Mouse (Mus musculus) stomach, embryonic 16.5 days (tissue): Measurements from ENCODE around the gene Tnfrsf9. TPM values are rescaled to one million over a fixed set of nuclear protein-coding genes. Genes with fewer than 3 reads are reported as not detected.
A peak's percentile ranks its signal among the peaks of the same experiment; 100 is the strongest.
"Not testable (repeated sequence)": the region's sequence is repeated elsewhere in the genome, so short reads cannot be mapped to it uniquely, and the experiment has no call there.

Experiments
- ATAC-seq: fragments of 200-750 bp; cut with Nextera tagmentation; 2 replicates; pipeline ENCODE4 v1.8.0; 2017; ENCODE audit warnings: moderate number of reproducible peaks, moderate TSS enrichment; ENCODE audit not compliant: insufficient read depth, low FRiP score
- H3K27ac ChIP-seq: fragments of 300-500 bp; sonication (generic); 2 replicates; pipeline ENCODE4 v1.5.1; 2014; ENCODE audit warnings: low read length
- H3K27me3 ChIP-seq: fragments of 300-500 bp; sonication (generic); 2 replicates; pipeline ENCODE4 v1.6.1; 2014; ENCODE audit warnings: low read length, control low read depth, mixed read lengths; ENCODE audit not compliant: control insufficient read depth, insufficient read depth
- H3K36me3 ChIP-seq: fragments of 300-500 bp; sonication (generic); 2 replicates; pipeline ENCODE4 v1.6.1; 2014; ENCODE audit warnings: low read length; ENCODE audit not compliant: control insufficient read depth, insufficient read depth
- H3K4me1 ChIP-seq: fragments of 300-500 bp; sonication (generic); 2 replicates; pipeline ENCODE4 v1.6.1; 2014; ENCODE audit warnings: low read length, control low read depth, mixed read lengths; ENCODE audit not compliant: control insufficient read depth, insufficient read depth
- H3K4me2 ChIP-seq: fragments of 300-500 bp; sonication (generic); 2 replicates; pipeline ENCODE4 v1.6.1; 2014; ENCODE audit warnings: low read depth, low read length, mixed read lengths
- H3K4me3 ChIP-seq: fragments of 300-500 bp; sonication (generic); replicated peaks from 2 replicates; pipeline ENCODE4 v1.5.1; 2014; ENCODE audit warnings: mild to moderate bottlenecking, low read length
- H3K9ac ChIP-seq: fragments of 300-500 bp; sonication (generic); 2 replicates; pipeline ENCODE4 v1.6.1; 2014; ENCODE audit warnings: low read length
- H3K9me3 ChIP-seq: fragments of 300-500 bp; sonication (generic); replicated peaks from 2 replicates; pipeline ENCODE4 v1.6.1; 2016; ENCODE audit warnings: low read length, control low read depth; ENCODE audit not compliant: control insufficient read depth
- WGBS: fragments of 180-500 bp; shearing (Covaris S2); extraction: QIAGEN DNeasy Blood & Tissue Kit; methylation state at CpG from one replicate; pipeline ENCODE4 v1.1.7; 2014; 5-methylcytosine and 5-hydroxymethylcytosine counted together
- polyA plus RNA-seq: library from polyadenylated mRNA; unstranded; fragments of >200 nt; fragmentation: Nextera tagmentation; extraction: Ambion mirVana; gene quantifications from 2 replicates; pipeline ENCODE4 v1.2.1, GENCODE M21; 2015

The Tnfrsf9 gene
- polyA plus RNA-seq, 1 experiment from 2014 or later: 0.84 TPM

- WGBS: 55% methylated on average over 9 of the region's 9 CpGs
- no peak for ATAC-seq
Measured at GRCm38 (mm10) chr4:150901651-150902050, 12.7 kb upstream of the Tnfrsf9 start.

DNA sequence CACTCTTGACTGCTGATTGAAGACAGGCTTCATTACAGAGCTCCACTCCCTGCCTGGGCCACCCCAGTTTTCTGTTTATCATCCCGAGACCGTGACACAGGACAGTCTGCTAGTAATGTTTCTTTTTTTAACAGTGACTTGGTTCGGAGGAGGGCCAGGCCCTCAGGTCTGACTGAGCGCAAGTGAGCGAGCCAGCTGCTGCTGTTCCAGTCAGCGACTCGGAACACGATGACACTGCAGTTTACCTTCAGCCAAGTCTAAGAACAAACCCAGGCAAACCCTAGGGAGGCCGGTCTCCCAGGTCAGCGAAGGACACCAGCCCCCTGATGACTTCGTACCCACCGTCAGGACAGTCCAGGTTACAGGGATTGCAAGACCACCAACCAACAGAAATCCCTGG lies 12.3 kb upstream of the Tnfrsf9 start:
- no peaks in the 10 kb centered on the region for H3K9me3 ChIP-seq
- H3K9ac ChIP-seq: no peak overlapping the region
- H3K27ac ChIP-seq: no peak overlapping the region
- 83% methylated on average over 12 of the region's 12 CpGs for WGBS
- no peaks in the 10 kb centered on the region for H3K27me3 ChIP-seq
- no peak overlapping the region for H3K4me3 ChIP-seq
- peaks cover 31% of the 10 kb centered on the region for H3K36me3 ChIP-seq
- H3K4me2 ChIP-seq: no peak overlapping the region
- no peaks in the 10 kb centered on the region for H3K4me1 ChIP-seq
- ATAC-seq: no peak

More at GRCm38 (mm10) chr4:150901651-150902050, 12.7 kb upstream of the Tnfrsf9 start:
- Histone ChIP-seq H3K9ac (no peak overlapping the region), H3K36me3 (peaks cover 32% of the 10 kb centered on the region), H3K4me2 (no peak overlapping the region), H3K27me3 (no peaks in the 10 kb centered on the region), H3K27ac (no peak overlapping the region), H3K4me1 (no peaks in the 10 kb centered on the region), H3K4me3 (no peak overlapping the region), H3K9me3 (no peaks in the 10 kb centered on the region)

DNA sequence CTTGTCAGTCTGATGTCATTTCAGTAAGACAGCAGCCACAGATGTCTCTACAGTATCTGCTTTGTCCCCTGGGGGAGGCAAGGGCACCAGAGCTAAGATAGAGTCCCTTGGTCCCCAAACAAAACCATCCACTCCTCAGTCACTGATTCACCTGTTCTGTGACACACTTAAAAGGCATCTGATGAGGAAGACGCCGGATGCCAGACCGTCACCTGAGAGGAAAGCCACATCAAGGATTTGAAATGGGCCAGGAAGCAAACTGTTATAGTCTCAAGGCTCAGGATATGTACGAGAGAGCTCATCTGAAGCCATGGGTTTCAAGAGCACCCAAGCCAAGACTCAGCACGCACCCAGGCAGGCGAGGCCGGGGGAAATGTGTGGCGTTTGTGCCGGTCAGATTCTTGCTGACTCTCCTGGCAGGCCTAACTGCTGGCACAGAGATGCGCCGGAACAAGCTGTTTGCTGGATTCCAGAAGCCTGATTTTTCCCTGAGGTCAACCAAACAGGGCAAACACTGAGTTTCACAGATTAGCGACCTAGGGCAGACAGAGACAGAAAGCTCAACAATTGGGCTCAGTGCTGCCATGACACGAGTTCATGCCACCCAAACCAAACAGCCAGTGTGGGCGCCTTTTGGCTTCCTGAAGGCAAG lies 11.1 kb upstream of the Tnfrsf9 start:
- 91% methylated on average over 14 of the region's 14 CpGs for WGBS

GRCm38 (mm10) chr4:150907099-150907498 lies 7.3 kb upstream of the Tnfrsf9 start:
- H3K4me2 ChIP-seq: no peak overlapping the region
- H3K9me3 ChIP-seq: no peaks in the 10 kb centered on the region
- WGBS: 88% methylated on average over 8 of the region's 8 CpGs
- H3K36me3 ChIP-seq: peaks cover 20% of the 10 kb centered on the region
- no peak overlapping the region for H3K4me3 ChIP-seq
- no peaks in the 10 kb centered on the region for H3K27me3 ChIP-seq
- no peak for ATAC-seq
- H3K27ac ChIP-seq: no peak overlapping the region
- H3K9ac ChIP-seq: no peak overlapping the region
- H3K4me1 ChIP-seq: peaks cover 7% of the 10 kb centered on the region

More for the DNA sequence above, 11.1 kb upstream of the Tnfrsf9 start:
- H3K9me3 ChIP-seq: no peaks in the 10 kb centered on the region
- no peak overlapping the region for H3K4me2 ChIP-seq
- no peak overlapping the region for H3K27ac ChIP-seq
- H3K4me1 ChIP-seq: no peaks in the 10 kb centered on the region
- no peaks in the 10 kb centered on the region for H3K27me3 ChIP-seq
- peaks cover 26% of the 10 kb centered on the region for H3K36me3 ChIP-seq
- H3K9ac ChIP-seq: no peak overlapping the region
- H3K4me3 ChIP-seq: no peak overlapping the region
- ATAC-seq: no peak

- H3K36me3 ChIP-seq: not testable (repeated sequence)
- peak overlapping the region; percentile 83; the same call in 1 of the 2 replicates for H3K4me3 ChIP-seq
Measured at GRCm38 (mm10) chr4:150908512-150908911, 5.8 kb upstream of the Tnfrsf9 start.

GRCm38 (mm10) chr4:150909451-150910156 lies 4.8 kb upstream of the Tnfrsf9 start:
- peak; percentile 92 for ATAC-seq
- Histone ChIP-seq H3K4me3 (peak overlapping the region; percentile 83), H3K27me3 (no peaks in the 10 kb centered on the region), H3K4me2 (peak overlapping the region; percentile 71), H3K36me3 (peaks cover 7% of the 10 kb centered on the region; the same call in 1 of the 2 replicates), H3K9ac (peak overlapping the region; percentile 89), H3K4me1 (peaks cover 16% of the 10 kb centered on the region), H3K27ac (peak overlapping the region; percentile 78), H3K9me3 (no peaks in the 10 kb centered on the region)
- under 1% methylated on average over 56 of the region's 56 CpGs for WGBS

More at GRCm38 (mm10) chr4:150908512-150908911, 5.8 kb upstream of the Tnfrsf9 start:
- Histone ChIP-seq H3K4me2 (peak overlapping the region; percentile 71; the same call in 1 of the 2 replicates), H3K4me1 (peaks cover 14% of the 10 kb centered on the region)
- H3K9me3 ChIP-seq, H3K27me3 ChIP-seq, ATAC-seq, H3K27ac ChIP-seq, H3K9ac ChIP-seq: not testable (repeated sequence)
- 79% methylated on average over 5 of the region's 5 CpGs for WGBS

GRCm38 (mm10) chr4:150910164-150910951 lies 4.0 kb upstream of the Tnfrsf9 start:
- WGBS: 82% methylated on average over 19 of the region's 19 CpGs
- Histone ChIP-seq H3K4me3 (peak overlapping the region; percentile 28), H3K36me3 (peaks cover 7% of the 10 kb centered on the region; the same call in 1 of the 2 replicates), H3K9me3 (no peaks in the 10 kb centered on the region), H3K4me2 (peak overlapping the region; percentile 55), H3K27ac (peak overlapping the region; percentile 71), H3K4me1 (peaks cover 23% of the 10 kb centered on the region), H3K27me3 (no peaks in the 10 kb centered on the region), H3K9ac (peak overlapping the region; percentile 63)
- ATAC-seq: peak; percentile 3

GRCm38 (mm10) chr4:150913743-150914142 lies 619 bp upstream of the Tnfrsf9 start:
- no peaks in the 10 kb centered on the region for H3K27me3 ChIP-seq
- peaks cover 20% of the 10 kb centered on the region for H3K4me1 ChIP-seq
- WGBS: 11% methylated on average over 12 of the region's 12 CpGs
- peak overlapping the region; percentile 83 for H3K4me2 ChIP-seq
- H3K9me3 ChIP-seq: no peaks in the 10 kb centered on the region
- H3K9ac ChIP-seq: peak overlapping the region; percentile 89
- peak overlapping the region; percentile 93 for H3K27ac ChIP-seq
- H3K4me3 ChIP-seq: peak overlapping the region; percentile 80
- H3K36me3 ChIP-seq: no peaks in the 10 kb centered on the region
- ATAC-seq: no peak
